Mouse (Mus musculus) C3H10T1/2 (cell line): Measurements from ENCODE around the gene Ppp4r3a. TPM values are rescaled to one million over a fixed set of nuclear protein-coding genes. Genes with fewer than 3 reads are reported as not detected.

ENCODE experiments used
- polyA plus RNA-seq, 2 experiments: library from polyadenylated mRNA; unstranded; fragments of >200 nt; fragmentation: generic; extraction: Trizol; gene quantifications; one replicate each; pipeline ENCODE4 v1.2.1; 2012; ENCODE audit warnings: missing spikeins in 2 of 2

The Ppp4r3a gene
- 1 to 10 TPM in 1 of 2 experiments, under 1 TPM in 1; 0.75 to 5.3 TPM for polyA plus RNA-seq

GRCm38 (mm10) chr12:101083076-101083838 is at the start of gene Ppp4r3a:
Gene Ppp4r3a (minus strand): TSS chr12:101083702.

GRCm38 (mm10) chr12:101028954-101029731 is 54.4 kb downstream of the Ppp4r3a start, which contains the start of gene Ccdc88c:
Gene Ccdc88c (minus strand): TSS chr12:101029056.

Other genes with a start within 250 kb of the Ppp4r3a start
- gene Gpr68, start 175.5 kb downstream of the Ppp4r3a start, polyA plus RNA-seq = under 1 TPM; 0.05 to 0.67 TPM
- under 1 TPM; 0.06 to 0.11 TPM for gene Ccdc88c, start 54.6 kb downstream of the Ppp4r3a start, polyA plus RNA-seq